Mouse (Mus musculus): ENCODE results near the gene Gm21616. TPM values are rescaled to one million over a fixed set of nuclear protein-coding genes. Genes with fewer than 3 reads are reported as not detected.
"Not testable (repeated sequence)": the region's sequence is repeated elsewhere in the genome, so short reads cannot be mapped to it uniquely, and the experiment has no call there.

Gm21616 gene
- polyA plus RNA-seq (2014; fragmentation: Nextera tagmentation; extraction: Ambion mirVana), result not detected in 2 replicates

DNA sequence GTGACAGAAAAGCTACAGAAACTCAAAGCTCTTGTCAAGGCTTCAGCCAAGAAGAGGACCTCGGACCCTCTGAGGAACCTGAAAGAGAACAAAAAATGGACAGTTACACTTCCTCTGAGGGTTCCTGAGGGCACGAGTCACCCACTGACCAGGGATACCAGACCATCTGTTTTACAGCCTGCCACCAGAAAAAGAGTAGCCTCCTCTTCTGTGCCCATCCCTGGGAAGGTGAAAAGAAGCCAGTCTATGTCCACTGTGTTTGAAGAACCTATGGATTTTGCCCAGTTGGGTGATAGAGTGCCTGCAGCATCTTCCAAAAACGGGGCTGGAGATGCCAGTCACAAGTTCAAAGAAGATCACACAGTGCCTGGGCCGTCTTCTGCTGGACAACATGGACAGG lies at the start of gene Gm21616:
Gm21616 (plus strand) TSS at position 301 of the 400 bp plus-strand sequence.
- H3K9me3 ChIP-seq (replicated peaks; ENCODE audit: control insufficient read depth, low read length); H3K27ac ChIP-seq (ENCODE audit: low read depth, low read length); H3K36me3 ChIP-seq (ENCODE audit: control insufficient read depth, insufficient read depth, low read length); H3K4me3 ChIP-seq (ENCODE audit: low read depth, low read length); ATAC-seq (replicated peaks; ENCODE audit: insufficient number of reproducible peaks, low FRiP score, low TSS enrichment); H3K4me2 ChIP-seq; H3K4me1 ChIP-seq (ENCODE audit: control insufficient read depth, insufficient read depth, low read length); H3K27me3 ChIP-seq (ENCODE audit: control insufficient read depth, insufficient read depth, low read length); H3K9ac ChIP-seq (ENCODE audit: low read depth, low read length): not testable (repeated sequence)
- WGBS (ENCODE audit: insufficient replicate concordance), result no CpG with 5 or more reads among the region's 4 CpGs

All from heart, embryonic 11.5 days (tissue).